Mouse (Mus musculus) ES-E14 (cell line): ENCODE data around the gene Ndrg3.

Experiments used
- CHD2 ChIP-seq: IDR thresholded peaks from 2 replicates; pipeline ENCODE4 v1.6.1; 2014; ENCODE audit warnings: mild to moderate bottlenecking, low read depth, low read length, inconsistent platforms
- HCFC1 ChIP-seq: IDR thresholded peaks from 2 replicates; pipeline ENCODE4 v1.6.1; 2012; ENCODE audit warnings: low read length, inconsistent platforms, borderline replicate concordance; ENCODE audit not compliant: insufficient read depth
- MAFK ChIP-seq: IDR thresholded peaks from 2 replicates; pipeline ENCODE4 v1.6.1; 2014; ENCODE audit warnings: mild to moderate bottlenecking, low read depth, low read length, inconsistent platforms; ENCODE audit not compliant: insufficient read depth

DNA sequence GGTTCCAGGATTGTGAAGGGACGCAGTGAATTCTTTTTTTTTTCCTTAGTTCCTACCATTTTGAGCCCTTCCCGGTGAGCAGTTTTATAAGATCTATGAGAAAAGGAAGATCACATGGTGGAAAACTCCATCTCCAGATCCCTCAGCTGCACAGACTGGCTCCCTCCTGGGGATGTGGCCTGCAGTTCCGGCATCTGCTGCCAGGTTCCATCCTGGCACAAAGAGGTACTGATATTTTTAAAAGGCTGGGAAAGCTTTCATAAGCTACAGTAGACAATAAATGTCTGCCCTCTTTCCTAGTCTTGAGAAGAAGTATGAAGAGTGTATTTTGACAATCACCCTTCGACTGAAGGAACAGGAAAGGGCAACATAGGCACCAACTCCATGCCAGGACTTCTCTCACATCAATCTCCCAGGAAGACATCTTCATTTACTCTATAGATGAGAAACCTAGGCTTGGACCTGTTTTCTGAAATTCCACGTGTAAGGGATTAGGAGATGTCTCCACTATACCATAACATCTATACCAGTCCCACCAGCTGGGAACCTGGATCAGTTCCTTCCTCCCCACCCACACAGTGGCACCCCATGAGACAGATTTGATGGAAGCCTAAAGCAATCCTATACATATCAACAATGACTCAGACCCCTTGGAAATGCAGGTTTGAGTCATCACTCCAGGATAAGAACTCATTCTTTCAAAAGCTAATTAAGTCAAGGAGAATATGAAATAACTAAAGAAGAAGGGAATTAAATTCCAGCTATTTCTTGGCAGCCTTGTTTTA is 18.3 kb downstream of the Ndrg3 start:
- TF ChIP-seq MAFK, result no peak
- no peak for TF ChIP-seq HCFC1
- TF ChIP-seq CHD2, result no peak
